Mouse (Mus musculus): ENCODE measurements around the gene Slc38a6. TPM values are rescaled to one million over a fixed set of nuclear protein-coding genes. Genes with fewer than 3 reads are reported as not detected.

The Slc38a6 gene
- 2.4 and 3.4 TPM in 2 replicates for polyA plus RNA-seq (2012; rRNA removed)

DNA sequence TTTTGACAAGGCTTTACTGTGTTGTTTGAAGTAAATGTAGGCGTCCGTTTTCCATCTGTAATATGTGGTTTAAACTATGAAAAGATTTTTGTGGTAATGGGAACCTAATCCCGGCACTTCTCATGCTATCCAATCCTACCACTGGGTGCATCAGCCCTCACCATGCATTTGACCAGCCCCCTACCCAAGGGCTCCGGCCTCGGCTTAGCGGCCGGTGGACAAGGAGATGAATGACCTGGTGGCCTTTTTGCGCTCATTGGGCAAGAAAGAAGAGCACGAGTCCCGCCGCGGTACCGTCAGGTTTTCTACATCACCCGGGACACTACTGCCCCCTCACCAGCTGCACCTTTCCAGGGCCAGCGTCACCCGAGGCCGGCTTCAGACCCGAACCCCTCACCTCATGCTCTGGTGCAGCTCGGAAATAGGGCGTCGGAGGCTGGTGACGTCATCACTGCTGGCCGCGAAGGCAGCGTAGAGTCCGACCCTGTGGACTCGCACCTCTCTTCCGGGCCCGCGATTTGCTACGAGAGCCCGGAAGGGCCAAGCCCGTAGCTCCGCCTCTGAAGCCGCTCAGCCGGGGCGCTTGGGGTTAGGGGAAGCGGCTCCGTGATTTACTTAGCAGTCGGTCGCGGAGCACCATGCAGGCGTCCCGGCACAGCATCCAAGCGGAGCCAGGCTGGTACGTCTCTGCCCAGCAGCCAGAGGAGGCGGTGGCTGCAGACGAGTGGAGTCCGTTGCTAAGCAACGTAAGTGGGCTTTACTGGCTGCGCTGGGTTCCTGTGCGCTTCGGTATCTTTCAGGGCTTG is at the start of gene Slc38a6, which contains the start of gene Trmt5:
Slc38a6 (plus strand) TSS at position 493 of the 806 bp plus-strand sequence.
Trmt5 (minus strand) TSS at position 424 of the 806 bp plus-strand sequence.

Other genes with a start within 250 kb of the Slc38a6 start
- gene Six1, start 232.9 kb upstream of the Slc38a6 start, polyA plus RNA-seq (2012; rRNA removed) = 0.36 and 0.70 TPM in 2 replicates
- gene Six4, start 173.3 kb upstream of the Slc38a6 start, polyA plus RNA-seq (2012; rRNA removed) = 0.11 and 0.25 TPM in 2 replicates
- gene Mnat1, start 163.1 kb upstream of the Slc38a6 start, polyA plus RNA-seq (2012; rRNA removed) = 0.71 and 1.2 TPM in 2 replicates
- 0.73 and 0.91 TPM in 2 replicates for gene Trmt5, start 69 bp upstream of the Slc38a6 start, polyA plus RNA-seq (2012; rRNA removed)